Mouse (Mus musculus): Measurements from ENCODE around the gene Col5a3. TPM values are rescaled to one million over a fixed set of nuclear protein-coding genes. Genes with fewer than 3 reads are reported as not detected.
"Not testable (repeated sequence)": the region's sequence is repeated elsewhere in the genome, so short reads cannot be mapped to it uniquely, and the experiment has no call there.

The Col5a3 gene
- total RNA-seq (2017), result 0.11 TPM in 1 of 3 replicates, not detected in the others

DNA sequence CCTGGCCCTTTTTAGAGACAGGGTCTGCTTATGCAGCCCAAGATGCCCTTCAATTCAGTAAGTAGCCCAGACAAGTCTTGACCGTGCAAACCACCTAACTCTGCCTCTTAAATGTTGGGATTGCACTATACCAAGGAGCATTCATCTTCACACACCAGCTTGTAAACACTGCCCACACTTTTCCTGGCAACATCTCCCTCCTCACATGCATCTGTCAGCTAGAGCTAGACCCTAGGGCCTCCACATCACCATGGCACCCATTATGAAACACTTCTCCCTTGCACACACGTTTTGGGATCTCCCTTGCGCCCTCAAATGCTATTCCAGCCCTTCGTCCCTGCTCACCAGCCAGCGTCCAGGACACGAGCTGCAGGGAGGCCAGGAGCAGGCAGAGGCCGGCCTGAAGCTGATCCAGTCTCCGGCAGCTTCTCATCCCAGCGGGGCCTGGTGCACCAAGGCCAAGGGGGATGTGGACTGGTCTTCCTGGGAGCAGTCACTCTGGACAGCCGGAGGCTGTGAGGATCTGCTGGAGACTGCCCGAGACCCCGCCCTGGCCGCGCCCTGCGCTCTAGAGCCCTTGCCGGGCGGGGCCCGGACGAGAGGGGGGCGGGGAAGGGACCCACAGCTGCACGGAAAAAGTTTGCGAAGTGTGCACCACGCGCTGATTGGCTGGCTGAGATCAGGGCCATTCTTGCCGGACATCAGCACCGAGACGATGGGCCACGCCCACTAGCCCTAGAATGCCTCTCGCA is at the start of gene Col5a3:
TSS of gene Col5a3 (minus strand) at position 547 of the 752 bp plus-strand sequence.
- no peak for ATAC-seq (replicated peaks; ENCODE audit: insufficient number of reproducible peaks, low FRiP score, low TSS enrichment, poor library complexity, severe bottlenecking)

DNA sequence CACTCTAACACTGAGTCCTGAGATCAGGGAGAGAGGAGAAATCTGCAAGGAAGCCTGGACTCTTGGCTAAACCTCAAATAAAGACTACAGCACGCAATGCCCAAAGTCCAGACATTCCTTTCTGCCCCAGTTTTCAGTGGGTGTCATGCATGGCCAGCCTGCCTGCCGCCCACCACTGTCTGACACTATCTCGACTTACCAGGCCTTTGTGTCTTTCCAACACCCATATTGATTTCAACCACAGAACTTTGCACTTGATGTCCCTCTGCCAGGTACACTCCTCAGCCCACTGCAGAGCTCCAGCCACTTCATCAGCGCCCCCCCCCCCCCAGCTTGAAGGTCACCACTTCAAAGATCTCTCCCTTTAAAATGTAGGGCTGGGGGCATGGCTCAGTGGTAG is 47.4 kb upstream of the Col5a3 start:
- ATAC-seq (replicated peaks; ENCODE audit: insufficient number of reproducible peaks, low FRiP score, low TSS enrichment, poor library complexity, severe bottlenecking), result no peak

DNA sequence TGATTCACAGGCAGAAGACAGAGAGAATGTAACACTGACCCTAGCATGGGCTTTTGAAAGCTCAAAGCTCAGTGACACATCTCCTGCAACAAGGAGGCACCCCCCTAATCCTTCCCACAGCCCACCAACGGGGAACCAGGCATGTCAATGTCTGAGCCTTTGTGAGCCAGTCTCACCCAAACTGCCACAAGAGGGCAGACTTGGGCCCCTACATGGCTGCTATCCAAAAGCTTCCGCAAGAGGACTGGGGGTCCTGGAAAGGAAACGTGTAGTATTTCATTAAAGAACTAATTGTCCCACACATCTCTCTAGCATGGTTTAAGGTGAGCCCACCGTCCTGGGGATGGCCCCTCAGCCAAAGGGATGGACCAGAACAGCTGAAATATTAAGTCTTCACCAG is 47.0 kb upstream of the Col5a3 start:
- ATAC-seq (replicated peaks; ENCODE audit: insufficient number of reproducible peaks, low FRiP score, low TSS enrichment, poor library complexity, severe bottlenecking), result no peak

- ATAC-seq (replicated peaks; ENCODE audit: insufficient number of reproducible peaks, low FRiP score, low TSS enrichment, poor library complexity, severe bottlenecking), result no peak
These were observed 45.1 kb upstream of the Col5a3 start for GRCm38 (mm10) chr9:20859926-20860325.

DNA sequence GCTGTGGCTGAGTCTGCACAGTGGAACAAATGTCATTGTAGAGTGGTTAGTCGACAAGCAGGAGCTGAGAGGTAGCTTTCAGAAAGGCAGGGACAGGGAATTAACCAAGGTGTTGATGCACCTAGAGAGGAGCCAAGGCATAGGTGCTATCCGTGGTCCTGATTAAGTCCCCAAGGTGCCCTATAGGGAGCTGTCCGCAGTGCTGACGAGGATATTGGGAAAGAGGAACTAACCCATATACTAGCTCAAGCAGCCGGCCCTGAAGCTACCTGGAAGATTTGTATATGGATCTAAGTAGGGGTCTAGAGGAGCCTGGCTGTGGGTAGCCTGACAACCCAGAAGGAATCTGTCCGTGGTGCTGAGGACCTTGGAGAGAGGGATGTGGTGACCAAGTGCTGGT is 42.3 kb upstream of the Col5a3 start:
- ATAC-seq (replicated peaks; ENCODE audit: insufficient number of reproducible peaks, low FRiP score, low TSS enrichment, poor library complexity, severe bottlenecking), result peak; percentile 80

GRCm38 (mm10) chr9:20850179-20850578 is 35.3 kb upstream of the Col5a3 start:
- no peak for ATAC-seq (replicated peaks; ENCODE audit: insufficient number of reproducible peaks, low FRiP score, low TSS enrichment, poor library complexity, severe bottlenecking)

GRCm38 (mm10) chr9:20842670-20843069 is 27.8 kb upstream of the Col5a3 start:
- ATAC-seq (replicated peaks; ENCODE audit: insufficient number of reproducible peaks, low FRiP score, low TSS enrichment, poor library complexity, severe bottlenecking), result no peak

DNA sequence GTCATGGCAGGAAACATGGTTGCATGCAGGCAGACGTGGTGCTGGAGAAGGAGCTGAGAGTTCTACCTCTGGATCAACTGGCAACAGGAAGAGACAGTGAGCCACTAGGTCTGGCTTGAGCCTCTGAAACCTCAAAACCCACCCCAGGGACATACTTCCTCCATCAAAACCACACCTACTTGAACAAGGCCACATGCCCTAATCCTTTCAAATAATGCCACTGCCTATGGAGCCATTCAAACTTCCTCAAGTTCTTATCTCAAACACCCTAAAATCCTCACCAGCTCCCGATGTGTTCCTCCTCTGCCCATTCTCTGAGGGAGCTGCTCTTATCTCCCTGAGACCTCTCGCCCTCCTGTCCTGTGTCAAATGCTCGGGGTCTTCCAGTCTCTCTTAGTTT is 27.3 kb upstream of the Col5a3 start:
- ATAC-seq (replicated peaks; ENCODE audit: insufficient number of reproducible peaks, low FRiP score, low TSS enrichment, poor library complexity, severe bottlenecking), result no peak

- no peak for ATAC-seq (replicated peaks; ENCODE audit: insufficient number of reproducible peaks, low FRiP score, low TSS enrichment, poor library complexity, severe bottlenecking)
These were observed 24.1 kb upstream of the Col5a3 start for GRCm38 (mm10) chr9:20838931-20839330.

DNA sequence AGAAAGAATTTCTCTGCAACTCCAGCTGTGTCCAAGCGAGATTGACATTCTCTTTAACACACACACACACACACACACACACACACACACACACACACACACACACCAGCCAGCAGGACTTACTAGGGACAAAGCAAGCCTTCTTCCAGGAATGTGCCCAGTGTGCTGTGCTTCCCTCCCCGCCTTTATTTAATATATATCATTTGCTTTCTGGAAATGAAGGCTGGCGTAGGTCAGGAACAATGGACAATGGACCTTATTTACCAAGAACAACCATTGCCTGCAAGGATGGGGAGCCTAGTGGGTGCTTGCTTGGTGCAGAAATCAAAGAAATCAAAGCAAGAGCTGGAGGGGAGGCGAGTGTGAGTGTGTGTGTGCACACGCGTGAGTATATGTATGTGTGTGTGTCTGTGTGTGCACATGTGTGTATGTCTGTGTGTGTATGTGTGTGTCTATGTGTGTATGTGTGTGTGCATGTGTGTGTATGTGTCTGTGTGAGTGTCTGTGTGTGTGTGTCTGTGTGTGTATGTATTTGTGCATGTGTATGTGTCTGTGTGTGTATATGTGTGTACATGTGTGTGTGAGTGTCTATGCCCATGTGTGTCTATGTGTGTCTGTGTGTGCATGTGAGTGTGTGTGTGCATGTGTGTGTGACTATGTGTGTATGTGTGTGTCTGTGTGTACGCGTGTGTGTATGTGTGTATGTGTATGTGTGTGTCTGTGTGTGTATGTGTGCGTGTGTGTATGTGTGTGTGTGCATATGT is 22.5 kb upstream of the Col5a3 start:
- no peak for ATAC-seq (replicated peaks; ENCODE audit: insufficient number of reproducible peaks, low FRiP score, low TSS enrichment, poor library complexity, severe bottlenecking)

DNA sequence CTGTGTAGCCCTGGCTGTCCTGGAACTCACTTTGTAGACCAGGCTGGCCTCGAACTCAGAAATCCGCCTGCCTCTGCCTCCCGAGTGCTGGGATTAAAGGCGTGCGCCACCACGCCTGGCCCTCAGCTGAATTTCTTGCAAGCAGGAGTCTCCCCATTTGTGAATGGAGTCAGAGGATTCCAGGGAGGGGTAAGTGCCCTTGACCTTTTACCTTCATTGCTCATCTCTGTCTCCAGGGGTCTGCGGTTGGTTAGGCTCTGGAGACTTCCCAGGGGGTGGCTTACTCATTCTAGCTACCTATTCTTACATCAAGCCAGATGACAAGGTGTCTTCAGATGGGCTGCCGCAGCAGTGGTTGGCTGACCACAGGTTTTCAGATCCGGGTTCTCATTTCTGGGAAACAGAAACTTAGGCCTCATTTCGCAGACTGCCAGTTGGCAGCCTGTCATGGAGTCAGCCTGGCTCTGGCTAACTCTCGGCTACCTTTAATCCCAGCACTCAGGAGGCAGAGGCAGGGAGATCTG is 20.6 kb upstream of the Col5a3 start:
- not testable (repeated sequence) for ATAC-seq (replicated peaks; ENCODE audit: insufficient number of reproducible peaks, low FRiP score, low TSS enrichment, poor library complexity, severe bottlenecking)

- ATAC-seq (replicated peaks; ENCODE audit: insufficient number of reproducible peaks, low FRiP score, low TSS enrichment, poor library complexity, severe bottlenecking), result no peak
These were observed 20.0 kb upstream of the Col5a3 start for GRCm38 (mm10) chr9:20834881-20835280.

GRCm38 (mm10) chr9:20830901-20831643 is 16.2 kb upstream of the Col5a3 start:
- peak; percentile 73; the same call in 1 of the 2 replicates for ATAC-seq (replicated peaks; ENCODE audit: insufficient number of reproducible peaks, low FRiP score, low TSS enrichment, poor library complexity, severe bottlenecking)

- no peak for ATAC-seq (replicated peaks; ENCODE audit: insufficient number of reproducible peaks, low FRiP score, low TSS enrichment, poor library complexity, severe bottlenecking)
These were observed 13.3 kb upstream of the Col5a3 start for GRCm38 (mm10) chr9:20828127-20828526.

DNA sequence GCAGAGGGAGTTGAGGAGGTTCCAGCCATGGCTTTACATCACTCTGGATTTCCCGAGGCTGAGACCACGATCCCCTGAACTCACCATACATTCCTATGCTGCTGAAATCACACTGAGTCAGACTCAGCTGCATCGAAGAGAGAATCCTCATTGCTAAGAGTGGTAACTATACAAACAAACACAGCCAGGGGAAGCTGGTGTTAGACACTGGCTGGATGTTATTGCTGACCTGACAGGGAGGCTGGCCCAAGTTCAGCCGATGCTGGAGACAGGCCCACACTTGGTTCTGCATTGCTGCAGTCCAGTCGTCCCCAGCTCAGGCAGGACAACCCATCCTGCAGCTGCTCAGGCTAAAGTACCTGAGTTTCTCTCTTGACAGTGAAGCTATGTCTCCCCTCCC is 10.9 kb upstream of the Col5a3 start:
- no peak for ATAC-seq (replicated peaks; ENCODE audit: insufficient number of reproducible peaks, low FRiP score, low TSS enrichment, poor library complexity, severe bottlenecking)

- no peak for ATAC-seq (replicated peaks; ENCODE audit: insufficient number of reproducible peaks, low FRiP score, low TSS enrichment, poor library complexity, severe bottlenecking)
These were observed 8.0 kb upstream of the Col5a3 start for GRCm38 (mm10) chr9:20822821-20823220.

DNA sequence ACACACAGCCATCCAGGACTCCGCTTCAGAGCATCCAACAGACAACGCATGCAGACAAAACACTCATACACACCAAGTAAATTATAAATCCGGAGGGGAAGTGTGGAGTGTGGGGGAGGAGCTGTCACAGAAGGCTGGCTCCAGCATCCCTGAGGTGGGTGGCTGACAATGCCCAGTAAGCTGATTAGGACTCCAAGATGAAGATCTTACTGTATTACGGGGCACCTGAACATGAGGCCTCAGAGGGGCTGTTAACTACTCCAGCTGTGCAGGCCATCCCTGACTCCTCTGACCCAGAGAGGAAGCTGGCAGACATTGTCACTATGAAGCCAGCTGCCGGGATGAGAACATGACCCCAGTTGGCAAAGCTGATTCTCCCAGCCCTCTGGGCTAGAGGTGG is 5.1 kb upstream of the Col5a3 start:
- ATAC-seq (replicated peaks; ENCODE audit: insufficient number of reproducible peaks, low FRiP score, low TSS enrichment, poor library complexity, severe bottlenecking), result no peak

DNA sequence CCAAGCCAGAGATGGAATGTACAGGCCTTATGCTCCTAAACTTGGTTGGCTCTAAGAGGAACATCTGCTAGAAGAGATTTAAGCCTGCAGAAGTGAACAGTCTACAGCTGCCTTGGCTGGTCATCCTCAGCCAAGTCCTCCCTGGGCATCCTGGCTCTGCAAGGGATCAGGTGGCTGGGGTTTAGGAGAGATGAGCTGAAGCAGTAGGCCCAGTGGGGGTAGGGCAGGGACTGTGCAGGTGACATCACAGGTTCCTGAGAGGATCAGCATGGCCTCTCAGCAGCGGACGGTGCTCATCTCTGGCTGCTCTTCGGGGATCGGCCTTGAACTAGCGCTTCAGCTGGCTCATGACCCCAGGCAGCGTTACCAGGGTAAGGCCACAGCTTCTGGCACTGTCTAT is 3.4 kb upstream of the Col5a3 start, which contains the start of gene Rdh8:
TSS of gene Rdh8 (plus strand) at position 268 of the 400 bp plus-strand sequence.
- ATAC-seq (replicated peaks; ENCODE audit: insufficient number of reproducible peaks, low FRiP score, low TSS enrichment, poor library complexity, severe bottlenecking), result no peak
